Mouse (Mus musculus): Measurements from ENCODE around the gene Tgfbr3. TPM values are rescaled to one million over a fixed set of nuclear protein-coding genes. Genes with fewer than 3 reads are reported as not detected.
A peak's percentile ranks its signal among the peaks of the same experiment; 100 is the strongest.

Tgfbr3 gene
- total and polyA plus RNA-seq, 3 experiments = 171 to 233 (median 206) TPM

- no peak for DNase-seq
Observed at GRCm38 (mm10) chr5:107079920-107080319, 209.5 kb downstream of the Tgfbr3 start.

GRCm38 (mm10) chr5:107079146-107079638 lies 210.2 kb downstream of the Tgfbr3 start:
- DNase-seq = peak; percentile 79

- no peak for DNase-seq
Observed at GRCm38 (mm10) chr5:107078361-107078760, 211.1 kb downstream of the Tgfbr3 start.

- no peak for DNase-seq
Observed at GRCm38 (mm10) chr5:107077900-107078299, 211.5 kb downstream of the Tgfbr3 start.

- no peak for DNase-seq
Observed at GRCm38 (mm10) chr5:107074980-107075583, 214.3 kb downstream of the Tgfbr3 start.

GRCm38 (mm10) chr5:107074350-107074749 lies 215.1 kb downstream of the Tgfbr3 start:
- DNase-seq = no peak

- DNase-seq = no peak
Observed at GRCm38 (mm10) chr5:107073536-107073935, 215.9 kb downstream of the Tgfbr3 start.

- DNase-seq = no peak
Observed at GRCm38 (mm10) chr5:107068146-107068545, 221.3 kb downstream of the Tgfbr3 start.

GRCm38 (mm10) chr5:107067531-107067930 lies 221.9 kb downstream of the Tgfbr3 start:
- DNase-seq = no peak

- no peak for DNase-seq
Observed at GRCm38 (mm10) chr5:107064922-107065321, 224.5 kb downstream of the Tgfbr3 start.

GRCm38 (mm10) chr5:107062229-107062852 lies 227.1 kb downstream of the Tgfbr3 start:
- no peak for DNase-seq

- no peak for DNase-seq
Observed at GRCm38 (mm10) chr5:107059514-107059913, 229.9 kb downstream of the Tgfbr3 start.

GRCm38 (mm10) chr5:107058642-107059041 lies 230.8 kb downstream of the Tgfbr3 start:
- DNase-seq = no peak

Other genes starting within 250 kb of the Tgfbr3 start
- gene Brdt, start 41.5 kb upstream of the Tgfbr3 start, total RNA-seq (2021) = 1 to 10 TPM; 1.2 to 4.4 TPM
- gene Brdt, start 41.5 kb upstream of the Tgfbr3 start, polyA plus RNA-seq (2012; rRNA removed) = 1.3 and 1.7 TPM in 2 replicates
- 1 to 10 TPM in 1 of 2 experiments, under 1 TPM in 1; 0.89 to 1.5 TPM for gene Ephx4, start 113.1 kb upstream of the Tgfbr3 start, total RNA-seq (2021)
- 1.1 TPM in 2 replicates for gene Ephx4, start 113.1 kb upstream of the Tgfbr3 start, polyA plus RNA-seq (2012; rRNA removed)
- gene Lpcat2b, start 141.9 kb upstream of the Tgfbr3 start, total RNA-seq (2021) = not detected
- not detected in 2 replicates for gene Lpcat2b, start 141.9 kb upstream of the Tgfbr3 start, polyA plus RNA-seq (2012; rRNA removed)
- gene Btbd8, start 148.4 kb upstream of the Tgfbr3 start, total RNA-seq (2021) = 1 to 10 TPM; 4.4 to 8.5 TPM
- 0.41 and 0.58 TPM in 2 replicates for gene Btbd8, start 148.4 kb upstream of the Tgfbr3 start, polyA plus RNA-seq (2012; rRNA removed)
- gene Gm42669, start 218.0 kb upstream of the Tgfbr3 start, total RNA-seq (2021) = not detected
- 0.07 TPM in 1 of 2 replicates, not detected in the other for gene Gm42669, start 218.0 kb upstream of the Tgfbr3 start, polyA plus RNA-seq (2012; rRNA removed)
- gene 1700028K03Rik, start 245.1 kb upstream of the Tgfbr3 start, total RNA-seq (2021) = not detected
- gene 1700028K03Rik, start 245.1 kb upstream of the Tgfbr3 start, polyA plus RNA-seq (2012; rRNA removed) = 0.03 TPM in 1 of 2 replicates, not detected in the other

Data from adrenal gland, adult 2 months (tissue).